Mouse (Mus musculus) ES-E14 (cell line): Measurements from ENCODE around the gene Sox5. TPM values are rescaled to one million over a fixed set of nuclear protein-coding genes. Genes with fewer than 3 reads are reported as not detected.

Experiments
- DNase-seq: peaks from one replicate; pipeline ENCODE4 v3.0.0-alpha.2; 2013; ENCODE audit warnings: low read depth, low spot score
- H3K27ac ChIP-seq: 2 replicates; pipeline ENCODE4 v1.5.1; 2012; ENCODE audit warnings: low read depth, mild to moderate bottlenecking, low read length, moderate library complexity, mixed read lengths; ENCODE audit not compliant: poor library complexity, insufficient read depth, severe bottlenecking
- H3K36me3 ChIP-seq: 2 replicates; pipeline ENCODE4 v1.6.1; 2012; ENCODE audit warnings: mild to moderate bottlenecking, low read length, moderate library complexity, mixed read lengths; ENCODE audit not compliant: control insufficient read depth, poor library complexity, insufficient read depth, severe bottlenecking
- H3K4me1 ChIP-seq, 2 experiments: fragments of 150-350 bp in 1 of 2; sonication (generic) in 1 of 2; 2 replicates each; pipeline ENCODE4 v1.6.1; 2012; ENCODE audit warnings: low read length in 2 of 2, mild to moderate bottlenecking in 1 of 2, mixed read lengths in 1 of 2; ENCODE audit not compliant: control insufficient read depth in 2 of 2, insufficient read depth in 2 of 2, poor library complexity in 1 of 2
- H3K4me3 ChIP-seq, 2 experiments: fragments of 150-350 bp in 1 of 2; sonication (generic) in 1 of 2; 2 replicates each; pipeline ENCODE4 v1.5.1; 2012; ENCODE audit warnings: low read length in 2 of 2, low read depth in 1 of 2, mild to moderate bottlenecking in 1 of 2, mixed read lengths in 1 of 2; ENCODE audit not compliant: insufficient read depth in 1 of 2, poor library complexity in 1 of 2, severe bottlenecking in 1 of 2
- H3K9ac ChIP-seq: 2 replicates; pipeline ENCODE4 v1.6.1; 2012; ENCODE audit warnings: low read depth, mild to moderate bottlenecking, low read length, mixed read lengths; ENCODE audit not compliant: poor library complexity, insufficient read depth, severe bottlenecking
- H3K9me3 ChIP-seq: fragments of 150-350 bp; sonication (generic); 2 replicates; pipeline ENCODE4 v1.6.1; 2012; ENCODE audit warnings: low read depth, mild to moderate bottlenecking, low read length; ENCODE audit not compliant: control insufficient read depth, insufficient read depth
- CHD2 ChIP-seq: IDR thresholded peaks from 2 replicates; pipeline ENCODE4 v1.6.1; 2014; ENCODE audit warnings: mild to moderate bottlenecking, low read depth, low read length, inconsistent platforms
- HCFC1 ChIP-seq: IDR thresholded peaks from 2 replicates; pipeline ENCODE4 v1.6.1; 2012; ENCODE audit warnings: low read length, inconsistent platforms, borderline replicate concordance; ENCODE audit not compliant: insufficient read depth
- MAFK ChIP-seq: IDR thresholded peaks from 2 replicates; pipeline ENCODE4 v1.6.1; 2014; ENCODE audit warnings: mild to moderate bottlenecking, low read depth, low read length, inconsistent platforms; ENCODE audit not compliant: insufficient read depth
- ZC3H11A ChIP-seq: IDR thresholded peaks from 2 replicates; pipeline ENCODE4 v1.6.1; 2012; ENCODE audit warnings: low read depth, mild to moderate bottlenecking, inconsistent platforms, low read length, borderline replicate concordance
- ZNF384 ChIP-seq: IDR thresholded peaks from 2 replicates; pipeline ENCODE4 v1.6.1; 2012; ENCODE audit warnings: low read depth, low read length, inconsistent platforms
- in situ Hi-C, 2 experiments: fragments of 600-800 bp; cut with MboI; formaldehyde crosslinking; loops; one replicate each; pipeline ENCODE4 v1.15.1; 2025; ENCODE audit warnings: low sequenced_read_pairs in 2 of 2, inconsistent platforms in 1 of 2; ENCODE audit not compliant: unreplicated experiment in 2 of 2
- total RNA-seq: library from RNA; depleted of rRNA; stranded (reverse); fragments of 300-350 nt; gene quantifications from 2 replicates; pipeline ENCODE4 v1.2.3, GENCODE M21; 2012

Gene Sox5
- total RNA-seq, 1 experiment: 0.36 TPM

GRCm38 (mm10) chr6:143854031-143854430, 927.7 kb downstream of the Sox5 start:
- Histone ChIP-seq H3K27ac (no peak overlapping the region), H3K4me1 (no peaks in the 10 kb centered on the region), H3K9ac (no peak overlapping the region), H3K9me3 (no peaks in the 10 kb centered on the region), H3K36me3 (no peaks in the 10 kb centered on the region), H3K4me3 (no peak overlapping the region)
- TF ChIP-seq HCFC1: no peak
- no peak for TF ChIP-seq ZC3H11A
- TF ChIP-seq CHD2: no peak
- TF ChIP-seq MAFK: no peak
- no peak for TF ChIP-seq ZNF384
- in situ Hi-C loops: no loop called here
- no peak for DNase-seq

- no peaks in the 10 kb centered on the region for H3K4me1 ChIP-seq
- no peak overlapping the region for H3K4me3 ChIP-seq
- no peak overlapping the region for H3K27ac ChIP-seq
- in situ Hi-C loops: no loop called here
- no peaks in the 10 kb centered on the region for H3K9me3 ChIP-seq
- H3K9ac ChIP-seq: no peak overlapping the region
- DNase-seq: no peak
- TF ChIP-seq HCFC1: no peak
- TF ChIP-seq MAFK: no peak
- TF ChIP-seq CHD2: no peak
- TF ChIP-seq ZNF384: no peak
- TF ChIP-seq ZC3H11A: no peak
- no peaks in the 10 kb centered on the region for H3K36me3 ChIP-seq
Observed at GRCm38 (mm10) chr6:143845761-143846160, 936.0 kb downstream of the Sox5 start.

GRCm38 (mm10) chr6:143844701-143844970, 937.1 kb downstream of the Sox5 start:
- TF ChIP-seq CHD2: no peak
- TF ChIP-seq HCFC1: no peak
- no peak for TF ChIP-seq ZC3H11A
- no peak for TF ChIP-seq MAFK
- no peak for TF ChIP-seq ZNF384
- Histone ChIP-seq H3K27ac (no peak overlapping the region), H3K9me3 (no peaks in the 10 kb centered on the region), H3K9ac (no peak overlapping the region), H3K4me3 (no peak overlapping the region), H3K4me1 (no peaks in the 10 kb centered on the region), H3K36me3 (no peaks in the 10 kb centered on the region)
- in situ Hi-C loops: no loop called here
- DNase-seq: no peak

DNA sequence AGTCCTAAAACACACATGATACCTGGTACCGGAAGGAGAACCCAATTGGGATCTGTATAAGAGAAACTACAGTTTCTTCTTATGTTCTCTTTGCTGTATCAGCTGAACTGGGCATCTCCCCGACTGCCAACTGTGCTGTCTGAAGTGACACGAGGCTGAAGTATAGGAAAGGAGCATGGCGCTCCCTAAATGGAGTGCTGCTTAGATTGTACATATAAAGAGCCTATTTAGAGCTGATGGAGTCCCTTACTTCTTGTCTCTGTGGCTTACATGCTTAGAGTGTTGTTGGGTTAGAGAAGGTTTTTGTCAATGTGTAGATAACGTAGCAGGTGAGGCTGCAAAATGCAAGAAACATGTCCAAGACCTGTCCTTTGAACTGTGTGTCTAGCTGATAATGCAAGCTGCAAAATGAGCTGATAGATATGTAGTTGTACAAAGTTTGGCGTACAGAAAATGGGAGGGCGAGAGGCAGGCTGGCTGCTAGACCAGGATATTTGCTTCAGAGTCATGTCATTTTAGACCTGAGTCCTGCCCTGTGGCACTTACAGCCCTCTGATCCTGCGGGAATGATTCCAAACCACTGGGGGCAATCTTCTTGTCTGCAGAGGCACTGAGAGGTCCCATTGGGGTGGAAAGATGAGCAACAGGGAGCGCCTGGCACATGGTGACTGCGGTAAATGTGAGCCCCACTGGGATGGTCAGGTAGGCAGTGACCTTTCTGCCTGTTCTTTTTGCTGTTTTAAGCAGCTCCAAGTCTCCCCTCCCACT, 937.7 kb downstream of the Sox5 start:
- Histone ChIP-seq H3K36me3 (no peaks in the 10 kb centered on the region), H3K4me3 (no peak overlapping the region), H3K9me3 (no peaks in the 10 kb centered on the region), H3K9ac (no peak overlapping the region), H3K4me1 (no peaks in the 10 kb centered on the region), H3K27ac (no peak overlapping the region)
- in situ Hi-C loops: no loop called here
- TF ChIP-seq MAFK (no peak), ZC3H11A (no peak), ZNF384 (no peak), CHD2 (no peak), HCFC1 (no peak)
- no peak for DNase-seq

DNA sequence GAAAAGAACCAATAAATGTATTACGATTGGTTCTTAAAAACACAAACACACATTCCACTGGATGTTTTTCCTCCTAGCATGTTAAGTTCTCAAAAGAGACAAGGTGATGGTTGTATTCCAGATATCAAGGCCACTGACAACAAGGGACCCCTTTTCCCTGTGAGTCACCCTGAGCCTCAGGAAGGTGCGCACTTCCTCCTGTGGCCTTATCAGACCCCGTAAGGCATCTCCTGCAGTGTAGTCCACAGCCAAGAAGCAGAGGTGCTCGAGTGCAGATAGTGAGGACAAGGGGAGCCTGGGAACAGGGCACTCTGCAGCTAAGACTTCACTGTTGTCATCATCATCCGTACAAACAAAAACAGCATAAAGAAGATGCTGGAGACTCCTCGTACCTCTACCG, 939.8 kb downstream of the Sox5 start:
- Histone ChIP-seq H3K4me3 (no peak overlapping the region), H3K9me3 (no peaks in the 10 kb centered on the region), H3K4me1 (no peaks in the 10 kb centered on the region), H3K36me3 (no peaks in the 10 kb centered on the region), H3K27ac (no peak overlapping the region), H3K9ac (no peak overlapping the region)
- no peak for TF ChIP-seq MAFK
- no peak for TF ChIP-seq ZNF384
- TF ChIP-seq CHD2: no peak
- TF ChIP-seq ZC3H11A: no peak
- no peak for TF ChIP-seq HCFC1
- no peak for DNase-seq
- in situ Hi-C loops: no loop called here
